Mouse (Mus musculus) small intestine, adult 2 months (tissue): ENCODE results near the gene Gnat1.

Source experiments
- CTCF ChIP-seq: fragments of 200-500 bp; IDR thresholded peaks from 2 replicates; pipeline ENCODE4 v1.5.1; 2012; ENCODE audit warnings: low read depth, mild to moderate bottlenecking, control low read depth, inconsistent platforms, low read length, moderate library complexity, mixed read lengths; ENCODE audit not compliant: insufficient replicate concordance, insufficient read length; ENCODE audit errors: extremely low read depth
- POLR2A ChIP-seq: fragments of 200-500 bp; IDR thresholded peaks from 2 replicates; pipeline ENCODE4 v1.6.1; 2012; ENCODE audit warnings: low read depth, mild to moderate bottlenecking, control low read depth, inconsistent platforms, low read length, moderate library complexity

- TF ChIP-seq CTCF, result no peak
- no peak for TF ChIP-seq POLR2A
Observed at GRCm38 (mm10) chr9:107714221-107714952, 34.9 kb upstream of the Gnat1 start.
